Mouse (Mus musculus) midbrain, embryonic 12.5 days (tissue): ENCODE data around the gene Dnhd1. TPM values are rescaled to one million over a fixed set of nuclear protein-coding genes. Genes with fewer than 3 reads are reported as not detected.

Source experiments
- ATAC-seq: fragments of 200-750 bp; cut with Nextera tagmentation; 2 replicates; pipeline ENCODE4 v1.8.0; 2017; ENCODE audit warnings: low read depth, moderate TSS enrichment, moderate library complexity; ENCODE audit not compliant: low FRiP score
- H3K27ac ChIP-seq: fragments of 300-500 bp; sonication (generic); replicated peaks from 2 replicates; pipeline ENCODE4 v1.5.1; 2016; ENCODE audit warnings: mild to moderate bottlenecking
- H3K27me3 ChIP-seq: fragments of 300-500 bp; sonication (generic); 2 replicates; pipeline ENCODE4 v1.6.1; 2016; ENCODE audit warnings: mild to moderate bottlenecking
- H3K36me3 ChIP-seq: fragments of 300-500 bp; sonication (generic); 2 replicates; pipeline ENCODE4 v1.6.1; 2016
- H3K4me1 ChIP-seq: fragments of 300-500 bp; sonication (generic); 2 replicates; pipeline ENCODE4 v1.6.1; 2016
- H3K4me2 ChIP-seq: fragments of 300-500 bp; sonication (generic); replicated peaks from 2 replicates; pipeline ENCODE4 v1.6.1; 2016; ENCODE audit warnings: mild to moderate bottlenecking, moderate library complexity
- H3K4me3 ChIP-seq: fragments of 300-500 bp; sonication (generic); 2 replicates; pipeline ENCODE4 v1.5.1; 2016; ENCODE audit warnings: mild to moderate bottlenecking
- H3K9ac ChIP-seq: fragments of 300-500 bp; sonication (generic); replicated peaks from 2 replicates; pipeline ENCODE4 v1.6.1; 2016; ENCODE audit warnings: mild to moderate bottlenecking, moderate library complexity
- H3K9me3 ChIP-seq: fragments of 300-500 bp; sonication (generic); 2 replicates; pipeline ENCODE4 v1.6.1; 2016; ENCODE audit warnings: mild to moderate bottlenecking
- WGBS: fragments of 180-500 bp; shearing (Covaris S2); methylation state at CpG from one replicate; pipeline ENCODE4 v1.1.7; 2016; 5-methylcytosine and 5-hydroxymethylcytosine counted together
- polyA plus RNA-seq: library from polyadenylated mRNA; unstranded; fragments of >200 nt; fragmentation: Nextera tagmentation; extraction: Ambion mirVana; gene quantifications from 2 replicates; pipeline ENCODE4 v1.2.1, GENCODE M21; 2016

Gene Dnhd1
- polyA plus RNA-seq, 1 experiment from 2014 or later: 1.0 TPM

GRCm38 (mm10) chr7:105767729-105768165, 117.1 kb downstream of the Dnhd1 start:
- WGBS: 22% methylated on average over 6 of the region's 6 CpGs
- no peak overlapping the region for H3K4me3 ChIP-seq
- H3K9me3 ChIP-seq: no peaks in the 10 kb centered on the region
- peak overlapping the region; percentile 52 for H3K27ac ChIP-seq
- no peak overlapping the region; the same call in 1 of the 2 replicates for H3K4me2 ChIP-seq
- no peak overlapping the region for H3K9ac ChIP-seq
- peaks cover 31% of the 10 kb centered on the region for H3K27me3 ChIP-seq
- H3K36me3 ChIP-seq: peaks cover 81% of the 10 kb centered on the region
- H3K4me1 ChIP-seq: peaks cover 24% of the 10 kb centered on the region
- peak; percentile 42 for ATAC-seq

GRCm38 (mm10) chr7:105769959-105770358, 119.3 kb downstream of the Dnhd1 start:
- Histone ChIP-seq H3K27me3 (peaks cover 8% of the 10 kb centered on the region), H3K4me1 (peaks cover 29% of the 10 kb centered on the region), H3K9me3 (no peaks in the 10 kb centered on the region), H3K36me3 (peaks cover 64% of the 10 kb centered on the region), H3K9ac (no peak overlapping the region), H3K4me3 (no peak overlapping the region), H3K27ac (no peak overlapping the region), H3K4me2 (no peak overlapping the region)
- 93% methylated on average over 3 of the region's 3 CpGs for WGBS
- ATAC-seq: no peak

Other genes with a start within 250 kb of the Dnhd1 start
- gene Cnga4, start 246.3 kb upstream of the Dnhd1 start, polyA plus RNA-seq: 0.17 TPM in 1 of 2 replicates, not detected in the other
- 0.17 and 0.29 TPM in 2 replicates for gene Cckbr, start 225.1 kb upstream of the Dnhd1 start, polyA plus RNA-seq
- gene Cavin3, start 168.5 kb upstream of the Dnhd1 start, polyA plus RNA-seq: 28.0 and 36.3 TPM in 2 replicates
- 48.5 and 51.1 TPM in 2 replicates for gene Smpd1, start 96.5 kb upstream of the Dnhd1 start, polyA plus RNA-seq
- 166 TPM in 2 replicates for gene Apbb1, start 69.2 kb upstream of the Dnhd1 start, polyA plus RNA-seq
- gene Hpx, start 50.7 kb upstream of the Dnhd1 start, polyA plus RNA-seq: 0.27 and 0.35 TPM in 2 replicates
- gene Trim3, start 17.3 kb upstream of the Dnhd1 start, polyA plus RNA-seq: 54.1 and 55.5 TPM in 2 replicates
- 135 and 143 TPM in 2 replicates for gene Timm10b, start 10.8 kb upstream of the Dnhd1 start, polyA plus RNA-seq
- 71.4 and 79.3 TPM in 2 replicates for gene Arfip2, start 10.4 kb upstream of the Dnhd1 start, polyA plus RNA-seq
- gene Gm45799, start 10.3 kb upstream of the Dnhd1 start, polyA plus RNA-seq: 3.3 TPM in 2 replicates
- 200 and 212 TPM in 2 replicates for gene Ilk, start 85.8 kb downstream of the Dnhd1 start, polyA plus RNA-seq
- 40.1 and 41.7 TPM in 2 replicates for gene Rrp8, start 86.6 kb downstream of the Dnhd1 start, polyA plus RNA-seq
- gene Taf10, start 93.5 kb downstream of the Dnhd1 start, polyA plus RNA-seq: 164 and 185 TPM in 2 replicates
- gene Tpp1, start 101.4 kb downstream of the Dnhd1 start, polyA plus RNA-seq: 44.4 and 56.7 TPM in 2 replicates
- gene Dchs1, start 136.8 kb downstream of the Dnhd1 start, polyA plus RNA-seq: 22.0 and 23.9 TPM in 2 replicates
- 220 and 231 TPM in 2 replicates for gene Mrpl17, start 160.3 kb downstream of the Dnhd1 start, polyA plus RNA-seq